Mouse (Mus musculus) frontal cortex, adult 2 months (tissue): ENCODE measurements around the gene Ulk3. TPM values are rescaled to one million over a fixed set of nuclear protein-coding genes. Genes with fewer than 3 reads are reported as not detected.

ENCODE experiments used
- DNase-seq, 2 experiments: peaks; one replicate each; pipeline ENCODE4 v3.0.0; 2022; ENCODE audit warnings: low spot score in 1 of 2; ENCODE audit errors: extremely low spot score in 1 of 2
- polyA plus RNA-seq: library from polyadenylated mRNA; depleted of rRNA; stranded (reverse); fragments of >200 nt; gene quantifications from 2 replicates; pipeline ENCODE4 v1.2.3, GENCODE M21; 2012; rRNA removed

The Ulk3 gene
- 45.3 and 53.0 TPM in 2 replicates for polyA plus RNA-seq

- DNase-seq = peak in 1 of 2 experiments; percentile 80
Measured at GRCm38 (mm10) chr9:57589224-57590126, at the start of gene Ulk3. Ulk3 (plus strand) TSS chr9:57589452.

GRCm38 (mm10) chr9:57539550-57539949, 49.7 kb upstream of the Ulk3 start:
- no peak for DNase-seq

- peak in 1 of 2 experiments; percentile 76 for DNase-seq
Measured at GRCm38 (mm10) chr9:57541312-57541711, 47.9 kb upstream of the Ulk3 start.

GRCm38 (mm10) chr9:57543951-57544350, 45.3 kb upstream of the Ulk3 start:
- DNase-seq = no peak

- no peak for DNase-seq
Measured at GRCm38 (mm10) chr9:57547287-57547686, 42.0 kb upstream of the Ulk3 start.

GRCm38 (mm10) chr9:57547869-57548268, 41.4 kb upstream of the Ulk3 start:
- DNase-seq = no peak

- no peak for DNase-seq
Measured at GRCm38 (mm10) chr9:57549186-57549585, 40.1 kb upstream of the Ulk3 start.

- DNase-seq = no peak
Measured at GRCm38 (mm10) chr9:57550126-57550862, 39.0 kb upstream of the Ulk3 start.

GRCm38 (mm10) chr9:57552139-57552887, 36.9 kb upstream of the Ulk3 start, which contains the start of gene Mpi:
Mpi (minus strand) TSS chr9:57552763.
- peak; percentile 50 to 86 for DNase-seq

- DNase-seq = no peak
Measured at GRCm38 (mm10) chr9:57553119-57553518, 36.1 kb upstream of the Ulk3 start.

- DNase-seq = no peak
Measured at GRCm38 (mm10) chr9:57554753-57555152, 34.5 kb upstream of the Ulk3 start.

GRCm38 (mm10) chr9:57557215-57557614, 32.0 kb upstream of the Ulk3 start:
- no peak for DNase-seq

GRCm38 (mm10) chr9:57558625-57559024, 30.6 kb upstream of the Ulk3 start:
- no peak for DNase-seq

GRCm38 (mm10) chr9:57559568-57559967, 29.7 kb upstream of the Ulk3 start:
- no peak for DNase-seq

GRCm38 (mm10) chr9:57560263-57560662, 29.0 kb upstream of the Ulk3 start:
- DNase-seq = no peak

- DNase-seq = peak; percentile 88 to 96
Measured at GRCm38 (mm10) chr9:57560861-57561710, 28.2 kb upstream of the Ulk3 start, which contains the start of gene Scamp2. Scamp2 (plus strand) TSS chr9:57560943.

- DNase-seq = no peak
Measured at GRCm38 (mm10) chr9:57561711-57562099, 27.5 kb upstream of the Ulk3 start.

GRCm38 (mm10) chr9:57562896-57563372, 26.3 kb upstream of the Ulk3 start:
- DNase-seq = peak in 1 of 2 experiments; percentile 46

GRCm38 (mm10) chr9:57564609-57565008, 24.6 kb upstream of the Ulk3 start:
- DNase-seq = no peak
